Mouse (Mus musculus) neural tube, embryonic 10.5 days (tissue): ENCODE results near the gene Tmem123.

ENCODE experiments used
- DNase-seq: peaks from one replicate; pipeline ENCODE4 v3.0.0-alpha.2; 2017; ENCODE audit warnings: low spot score; ENCODE audit errors: extremely low spot score

Gene Tmem123

DNA sequence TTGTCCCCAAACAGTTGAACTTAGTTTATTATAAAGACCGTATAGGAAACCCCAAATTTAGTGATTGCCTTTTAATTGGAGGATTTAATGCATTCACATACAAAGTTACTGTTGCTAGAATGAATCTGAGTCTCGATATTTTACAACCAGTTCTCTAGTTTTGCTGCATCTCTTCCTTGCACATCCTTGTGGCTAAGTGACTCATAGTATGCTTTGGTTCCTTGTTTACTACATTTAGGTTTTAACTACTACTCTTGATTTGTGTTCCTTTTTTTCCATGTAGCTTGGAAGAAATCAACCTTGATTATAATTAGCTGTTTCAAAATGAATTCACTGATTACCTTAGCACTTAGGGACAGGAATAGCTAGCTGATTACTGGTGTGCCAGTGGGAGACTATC is 11.2 kb downstream of the Tmem123 start:
- no peak for DNase-seq

DNA sequence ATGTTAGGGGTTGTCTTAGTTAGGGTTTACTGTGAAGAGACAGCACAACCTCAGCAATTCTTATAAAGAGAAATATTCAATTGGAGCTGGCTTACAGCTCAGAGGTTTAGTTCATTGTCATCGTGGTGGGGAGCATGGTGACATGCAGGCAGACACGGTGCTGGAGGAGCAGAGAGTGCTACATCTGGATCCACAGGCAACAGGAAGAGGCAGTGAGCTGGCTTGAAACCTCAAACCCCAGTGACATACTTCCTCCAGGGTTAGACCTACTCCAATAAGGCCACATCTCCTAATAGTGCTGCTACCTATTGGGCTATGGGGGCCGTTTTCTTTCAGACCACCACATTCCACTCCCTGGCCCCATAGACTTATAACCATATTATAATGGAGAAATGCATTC is 12.1 kb downstream of the Tmem123 start:
- DNase-seq: no peak

DNA sequence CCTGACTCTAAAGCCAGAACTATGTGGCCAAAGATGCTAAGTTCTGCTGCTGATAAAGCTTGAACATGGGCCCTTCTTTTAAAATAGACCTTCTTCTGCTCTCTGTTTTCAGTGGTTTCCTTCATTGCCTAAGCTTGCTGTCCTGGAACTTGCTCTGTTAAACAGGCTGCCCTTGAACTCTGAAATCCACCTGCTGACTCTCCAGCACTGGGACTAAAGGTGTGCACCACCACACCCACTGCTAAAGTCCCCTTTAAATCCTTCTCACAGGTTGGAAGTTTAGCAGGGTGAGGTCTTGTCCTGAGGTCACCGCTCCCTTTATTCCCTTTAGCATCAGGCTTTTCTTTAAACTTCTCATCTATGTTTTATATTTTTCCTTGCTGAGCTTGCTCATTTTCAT is 13.1 kb downstream of the Tmem123 start:
- DNase-seq: no peak

DNA sequence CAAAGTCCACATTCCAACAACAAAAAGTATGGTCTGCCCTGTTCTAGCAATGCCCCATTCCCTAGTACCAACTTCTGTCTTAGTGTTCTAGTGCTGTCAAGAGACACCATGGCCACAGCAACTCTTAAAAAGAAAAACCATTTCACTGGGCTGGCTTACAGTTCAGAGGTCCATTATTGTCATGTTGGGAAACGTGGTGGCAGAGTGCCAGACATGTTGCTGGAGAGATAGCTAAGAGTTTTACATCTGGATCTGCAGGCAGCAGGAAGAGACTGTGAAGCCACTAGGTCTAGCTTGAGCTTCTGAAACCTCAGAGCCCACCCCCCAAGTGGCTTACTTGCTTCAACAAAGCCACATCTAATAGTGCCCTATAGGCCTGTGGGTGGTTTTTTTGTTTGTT is 13.8 kb downstream of the Tmem123 start:
- DNase-seq: no peak

DNA sequence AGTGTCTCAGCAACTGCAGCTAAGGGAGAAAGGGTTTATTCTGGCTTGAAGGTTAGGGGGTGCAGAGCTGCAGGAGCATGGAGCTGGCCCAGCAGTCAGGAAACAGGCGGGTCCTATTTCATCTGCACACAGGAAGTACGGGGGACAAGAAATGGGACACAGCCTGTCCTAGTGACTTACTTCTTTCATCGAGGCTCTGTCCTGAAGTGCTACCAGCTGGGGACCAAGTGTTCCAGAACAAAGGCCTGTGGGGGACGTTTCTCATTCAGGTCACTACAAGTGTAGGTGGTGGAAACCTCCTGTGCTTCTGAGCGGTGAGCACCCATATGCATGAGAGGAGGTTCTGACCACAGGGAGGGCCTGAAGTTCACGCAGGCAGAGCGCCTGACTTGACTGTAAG is 14.9 kb downstream of the Tmem123 start:
- DNase-seq: no peak

DNA sequence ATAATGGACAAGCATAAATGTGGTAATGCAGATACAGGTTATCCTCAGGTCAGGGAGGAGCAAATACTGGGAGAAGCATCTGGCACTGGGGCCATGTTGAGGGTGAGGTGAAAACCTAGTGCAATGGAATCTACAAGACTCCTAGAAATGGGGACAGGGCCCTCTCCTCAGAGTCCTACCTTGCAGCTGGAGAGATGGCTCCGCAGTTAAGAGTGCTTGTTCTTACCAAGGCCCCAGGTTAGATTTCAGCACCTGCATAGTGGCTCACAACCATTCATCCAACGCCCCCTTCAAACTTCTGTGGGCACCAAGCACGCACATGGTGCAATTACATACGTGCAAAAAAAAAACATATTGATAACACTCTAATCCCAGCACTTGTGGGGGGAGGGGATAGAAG is 15.9 kb downstream of the Tmem123 start:
- no peak for DNase-seq

DNA sequence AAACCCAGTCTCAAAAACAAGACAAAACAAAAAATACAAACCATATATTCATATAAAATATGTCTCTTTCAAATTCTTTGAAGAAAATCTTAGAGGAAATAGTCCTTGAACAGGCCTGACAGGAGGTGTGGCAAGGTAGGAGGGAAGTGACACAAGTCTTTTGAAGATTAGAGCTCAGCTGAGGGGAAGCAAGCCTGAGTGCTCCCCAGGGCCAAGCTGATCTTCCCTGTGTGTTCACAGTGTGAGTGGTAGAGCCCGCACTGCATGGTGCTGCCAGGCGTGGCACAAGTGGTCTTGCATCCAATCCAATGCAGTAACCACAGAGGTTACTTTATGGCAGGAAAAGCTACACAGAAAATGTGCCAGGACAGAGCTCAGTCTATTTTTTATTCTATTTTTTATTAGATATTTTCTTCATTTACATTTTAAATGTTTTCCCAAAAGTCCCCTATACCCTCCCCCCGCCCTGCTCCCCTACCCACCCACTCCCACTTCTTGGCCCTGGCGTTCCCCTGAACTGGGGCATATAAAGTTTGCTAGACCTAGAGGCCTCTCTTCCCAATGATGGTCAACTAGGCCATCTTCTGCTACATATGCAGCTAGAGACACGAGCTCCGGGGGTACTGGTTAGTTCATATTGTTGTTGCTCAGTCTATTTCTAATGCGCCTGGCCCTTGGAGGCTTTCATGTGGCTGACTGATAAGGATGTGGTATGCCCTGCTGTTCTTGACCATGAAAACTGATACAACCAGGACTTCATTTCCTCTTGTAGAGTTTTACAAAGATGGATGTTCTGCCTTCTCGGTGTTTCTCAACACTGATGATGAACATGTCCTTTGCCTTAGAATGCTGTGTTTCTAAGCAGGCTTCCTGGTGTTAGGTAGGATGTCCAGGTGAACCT is 16.7 kb downstream of the Tmem123 start:
- no peak for DNase-seq

DNA sequence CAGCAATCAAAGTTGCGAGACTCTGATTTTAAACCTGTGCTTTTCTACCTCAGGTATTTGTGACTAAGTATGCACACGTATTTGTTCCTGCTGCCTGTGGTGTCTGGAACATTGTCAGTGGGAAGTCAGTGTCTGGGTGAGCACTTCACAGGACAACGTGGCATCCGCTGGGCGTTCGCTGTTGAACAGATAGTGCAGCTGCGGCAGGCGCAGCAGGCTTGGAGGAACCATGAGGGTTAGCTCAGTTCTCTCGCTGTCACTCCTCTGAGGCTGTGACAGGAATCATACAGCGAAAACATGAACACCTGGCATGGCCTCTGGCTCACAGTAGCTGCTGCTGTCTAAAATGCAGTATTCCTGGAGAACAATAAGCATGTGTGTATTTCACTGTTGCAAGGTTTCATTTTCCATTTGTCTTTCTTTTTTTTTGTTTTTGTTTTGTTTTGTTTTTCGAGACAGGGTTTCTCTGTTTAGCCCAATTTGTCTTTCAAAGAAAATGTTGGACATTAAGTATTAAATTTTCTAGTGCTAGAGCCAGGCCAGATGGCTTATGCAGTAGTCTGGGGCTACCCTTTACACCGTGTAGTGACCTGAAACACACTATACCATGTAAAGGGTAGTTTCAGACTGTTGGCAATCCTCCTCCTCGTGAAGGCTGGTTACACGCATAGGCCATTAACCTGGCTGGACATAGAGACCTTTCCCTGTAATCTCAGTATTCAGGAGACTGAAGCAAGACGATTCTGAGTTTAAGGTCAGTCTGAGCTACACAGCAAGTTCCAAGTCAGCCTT is 20.2 kb downstream of the Tmem123 start:
- no peak for DNase-seq

DNA sequence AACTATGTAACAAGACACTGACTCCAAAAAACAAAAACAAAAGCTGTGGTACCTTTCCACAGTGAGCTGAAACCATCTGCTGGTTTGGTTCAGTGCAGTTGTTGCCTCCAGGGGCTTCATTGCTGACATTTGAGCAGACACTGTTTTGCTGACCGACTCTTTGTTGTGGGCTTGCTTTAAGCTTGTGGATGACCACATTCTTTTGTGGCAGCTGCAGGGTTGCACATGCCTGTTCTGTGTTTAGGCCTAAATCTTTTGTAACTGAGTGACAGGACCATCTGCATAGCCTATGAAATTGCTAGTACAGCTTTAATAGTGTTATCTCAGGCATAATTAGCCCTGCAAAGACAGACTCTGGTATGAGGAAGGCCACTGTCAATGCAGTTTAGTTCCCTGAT is 20.8 kb downstream of the Tmem123 start:
- DNase-seq: no peak

DNA sequence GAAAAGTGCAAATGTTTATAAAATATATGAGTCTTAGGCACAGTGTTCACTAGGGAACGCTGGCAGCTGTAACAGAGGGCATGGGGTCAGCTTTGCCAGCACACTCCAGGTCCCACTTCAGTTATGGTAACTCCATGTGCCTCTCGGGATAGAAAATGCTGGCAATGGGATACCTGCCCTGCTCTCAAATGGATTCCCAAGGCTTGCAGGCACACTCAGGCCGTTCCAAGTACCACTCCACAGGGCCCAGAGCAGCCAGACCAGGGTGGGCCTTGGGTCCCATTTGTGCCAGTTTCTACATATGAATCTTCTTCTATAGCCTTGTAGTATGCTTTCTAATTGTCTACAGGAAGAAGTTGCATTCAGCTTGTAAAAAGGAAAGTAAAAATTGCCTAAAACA is 21.6 kb downstream of the Tmem123 start:
- DNase-seq: no peak

DNA sequence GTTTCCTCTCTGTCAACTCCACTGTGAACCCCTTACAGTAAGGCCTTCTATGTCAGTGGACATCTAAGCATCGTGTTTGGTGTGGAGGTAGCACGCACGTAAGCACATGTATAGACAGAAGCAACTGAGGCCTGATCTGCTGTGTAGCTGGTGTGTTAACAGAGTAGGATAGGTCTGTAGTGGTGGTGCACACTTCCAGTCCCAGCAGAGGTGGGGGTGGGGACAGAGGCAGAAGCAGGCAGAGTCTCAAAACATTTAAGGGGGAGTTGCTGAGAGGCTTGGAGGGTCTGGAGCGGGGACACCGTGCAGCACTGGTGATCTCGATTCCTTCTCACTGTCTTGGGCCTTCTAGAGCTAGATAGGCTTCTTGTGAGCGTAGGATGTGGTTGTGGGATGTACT is 22.2 kb downstream of the Tmem123 start:
- DNase-seq: no peak

DNA sequence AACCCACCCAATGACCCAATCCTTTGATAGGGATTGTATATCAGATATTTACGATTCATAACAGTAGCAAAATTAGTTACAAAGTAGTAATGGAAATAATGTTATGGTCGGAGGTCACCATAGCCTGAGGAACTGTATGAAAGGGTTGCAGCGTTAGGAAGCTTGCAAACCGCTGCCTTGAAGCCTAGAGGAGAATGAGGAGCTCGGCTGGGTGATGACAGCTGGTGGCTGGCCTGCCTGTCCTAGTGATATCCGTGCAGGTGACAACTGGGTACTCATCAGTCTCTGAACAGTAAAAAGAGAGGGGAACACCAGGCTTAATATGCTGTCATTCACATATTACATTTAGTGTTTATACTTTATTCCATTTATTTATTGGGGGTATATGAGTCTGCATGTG is 24.6 kb downstream of the Tmem123 start:
- no peak for DNase-seq

DNA sequence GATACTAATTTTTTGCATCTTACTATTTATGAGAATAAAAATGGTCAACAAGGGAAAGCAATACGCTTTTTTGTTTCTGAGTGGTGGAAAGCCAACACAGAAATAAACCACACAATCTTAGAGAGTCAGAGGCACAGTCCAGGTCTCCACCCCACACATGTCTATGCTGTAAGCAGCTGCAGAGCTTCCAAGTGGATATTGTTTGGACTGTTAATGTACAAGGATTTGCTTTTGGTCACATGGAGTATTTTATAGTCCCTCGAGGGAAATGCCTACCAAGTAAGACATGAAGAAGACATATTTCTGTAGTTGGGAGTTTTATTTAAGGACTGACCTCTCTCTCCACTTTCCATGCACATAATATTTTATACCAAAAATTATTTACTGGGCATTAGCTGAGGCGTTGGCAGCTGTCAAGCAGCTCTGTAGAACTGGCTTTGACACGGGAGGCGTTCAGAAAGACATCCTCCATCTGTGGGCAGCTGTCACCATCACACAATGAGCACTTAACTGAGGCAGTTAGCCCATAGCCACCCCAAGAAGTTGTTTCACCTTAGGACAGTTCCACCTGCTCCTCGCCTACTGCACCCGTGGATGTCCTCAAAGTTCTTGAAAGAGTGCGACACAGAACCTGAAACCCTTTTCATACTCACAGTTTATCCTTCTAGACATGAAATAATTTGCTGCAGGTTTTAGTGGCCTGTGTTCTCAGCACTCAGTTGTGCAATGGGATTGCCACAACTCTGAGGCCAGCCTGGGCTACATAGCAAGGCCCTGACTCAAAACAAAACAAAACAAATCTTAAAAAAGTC is 26.1 kb downstream of the Tmem123 start:
- no peak for DNase-seq

DNA sequence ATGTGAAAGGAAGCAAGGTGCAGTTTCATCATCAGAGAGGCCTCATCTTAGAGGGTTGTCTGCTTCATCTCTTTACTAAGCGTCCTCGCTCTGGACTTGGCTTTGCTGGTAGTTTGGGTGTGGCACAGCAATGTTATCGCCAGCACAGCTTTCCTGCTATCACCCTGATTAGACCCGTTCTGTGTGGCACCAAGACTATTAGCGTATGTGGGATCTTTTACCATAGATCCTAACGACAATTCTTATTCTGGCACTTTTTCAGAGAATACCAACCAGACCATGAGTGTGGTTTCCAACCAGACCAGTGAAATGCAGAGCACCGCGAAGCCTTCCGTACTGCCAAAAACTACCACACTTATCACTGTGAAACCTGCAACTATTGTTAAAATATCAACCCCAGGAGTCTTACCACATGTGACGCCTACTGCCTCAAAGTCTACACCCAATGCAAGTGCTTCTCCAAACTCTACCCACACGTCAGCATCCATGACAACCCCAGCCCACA is 26.8 kb downstream of the Tmem123 start:
- no peak for DNase-seq

DNA sequence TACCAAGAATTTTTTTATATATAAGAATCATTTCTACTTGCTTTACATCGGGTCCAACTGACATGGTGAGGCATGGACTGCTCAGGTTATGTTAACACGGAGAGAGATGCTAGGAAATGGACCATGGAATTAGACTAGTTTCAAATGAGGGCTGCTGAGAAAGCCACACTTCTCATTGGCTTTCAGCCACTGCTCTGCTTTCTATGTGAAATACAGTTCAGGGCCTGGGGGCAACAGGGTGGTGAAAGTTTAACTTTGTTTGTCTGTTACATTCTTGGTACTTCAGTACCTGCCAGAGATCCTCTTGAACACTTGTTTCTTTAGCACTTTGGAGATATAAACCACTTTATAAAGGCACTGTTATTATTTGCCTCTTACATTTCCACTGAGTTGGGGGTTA is 29.7 kb downstream of the Tmem123 start:
- no peak for DNase-seq

DNA sequence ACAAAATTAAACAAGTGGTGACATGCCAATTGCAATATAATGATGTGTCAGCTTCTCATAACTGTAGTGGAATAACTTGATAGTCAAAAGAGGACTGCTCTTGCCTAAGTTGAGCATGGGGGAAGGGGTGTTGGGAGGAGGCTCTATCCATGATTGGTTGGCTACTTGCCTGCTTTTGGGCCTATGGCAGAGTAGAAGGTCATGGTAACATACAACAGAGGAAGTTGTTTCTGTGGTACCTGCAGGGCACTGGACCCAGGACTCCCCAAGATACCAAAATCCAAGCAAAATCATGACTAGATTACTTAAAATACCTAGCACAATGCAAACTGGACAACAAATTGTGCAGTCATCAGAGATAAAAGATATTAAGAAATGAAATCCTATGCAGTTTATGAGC is 31.7 kb downstream of the Tmem123 start:
- no peak for DNase-seq

DNA sequence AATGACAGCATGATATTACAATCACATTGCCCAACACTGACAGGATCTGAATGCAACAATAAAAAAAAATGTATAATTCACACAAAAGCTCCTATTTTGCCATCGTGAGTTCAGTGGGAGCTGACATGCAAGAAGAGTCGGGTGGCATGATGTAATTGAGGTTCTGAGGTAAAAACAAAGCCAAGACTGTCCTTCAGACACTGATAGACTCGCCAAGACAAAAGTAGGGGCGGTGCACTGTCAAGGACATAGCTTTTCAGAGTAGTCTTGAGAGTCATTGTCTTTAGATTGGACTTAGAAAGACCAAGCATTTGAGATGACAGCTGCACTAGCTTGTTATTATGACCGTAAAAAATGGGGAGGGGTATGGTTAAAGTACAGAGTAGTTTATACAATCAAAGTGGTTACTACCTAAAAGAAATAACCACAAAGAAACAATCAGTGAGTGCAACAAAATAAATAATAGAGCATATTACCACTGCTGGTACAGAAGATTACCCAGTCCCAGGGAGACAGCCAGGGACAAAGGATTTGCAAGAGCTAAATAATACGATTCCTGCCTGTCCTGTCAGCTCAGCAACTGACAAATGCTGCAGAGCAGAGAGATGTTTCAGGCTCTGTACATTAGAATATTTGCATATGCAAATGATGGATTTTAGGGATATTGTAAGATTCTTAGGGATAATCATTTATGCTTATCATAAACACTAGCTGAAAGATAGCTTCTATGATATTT is 32.5 kb downstream of the Tmem123 start:
- no peak for DNase-seq

DNA sequence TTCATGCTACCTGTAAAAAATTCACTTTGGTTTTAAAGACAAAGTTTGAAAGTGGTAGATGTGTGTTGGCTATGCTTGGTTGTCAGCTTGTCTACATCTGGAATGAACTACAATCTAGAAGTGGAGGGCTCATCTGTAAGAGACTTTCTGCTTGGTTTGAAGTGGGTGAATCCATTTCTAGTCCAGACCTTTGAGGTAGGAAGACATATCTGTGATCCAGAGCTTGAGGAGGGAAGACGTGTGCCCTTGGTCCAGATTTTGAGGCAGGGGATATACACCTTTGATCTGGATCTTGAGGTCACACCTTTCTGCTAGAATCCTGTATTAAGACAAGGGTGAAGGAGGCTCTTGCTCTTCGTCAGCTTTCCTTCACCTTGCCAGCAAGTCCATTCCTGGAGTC is 33.7 kb downstream of the Tmem123 start:
- DNase-seq: no peak

DNA sequence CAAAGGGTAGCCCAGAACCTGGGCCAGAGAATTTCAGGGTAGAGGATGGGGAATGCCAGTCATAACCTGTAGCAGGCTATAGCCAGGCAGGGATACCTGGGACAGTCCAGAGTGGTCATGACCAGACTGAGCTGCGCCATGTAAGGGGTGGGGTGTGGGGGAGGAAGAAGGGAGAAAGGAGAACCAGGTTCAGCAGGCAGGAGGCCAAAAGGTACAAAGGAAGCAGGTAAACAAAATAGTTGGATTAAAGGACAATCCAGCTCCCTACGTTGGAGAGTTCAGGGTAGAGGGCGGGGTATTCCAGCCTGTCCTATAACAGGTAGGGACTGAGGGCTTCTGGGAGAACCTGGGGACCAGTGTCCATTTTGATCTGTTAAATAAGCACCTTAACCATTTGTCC is 34.7 kb downstream of the Tmem123 start:
- DNase-seq: no peak

DNA sequence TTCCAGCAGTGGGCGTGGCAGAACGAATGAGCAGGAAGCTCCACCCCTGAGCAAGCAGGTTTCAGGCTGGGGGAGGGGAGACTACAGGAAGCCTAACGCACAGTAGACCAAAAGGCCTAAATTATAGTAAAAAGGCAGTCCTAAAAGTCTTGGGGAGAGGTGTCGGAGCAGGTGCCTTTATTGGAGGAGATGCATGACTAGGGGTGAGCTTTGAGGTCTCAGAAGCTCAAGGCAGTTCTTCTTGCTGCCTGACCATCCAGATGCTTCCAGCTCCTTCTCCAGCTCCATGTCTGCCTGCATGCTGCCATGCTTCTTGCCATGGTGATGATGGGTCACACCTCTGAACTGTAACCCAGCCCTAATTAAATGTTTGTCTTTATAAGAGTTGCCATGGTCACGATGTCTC is 41.3 kb downstream of the Tmem123 start:
- no peak for DNase-seq

DNA sequence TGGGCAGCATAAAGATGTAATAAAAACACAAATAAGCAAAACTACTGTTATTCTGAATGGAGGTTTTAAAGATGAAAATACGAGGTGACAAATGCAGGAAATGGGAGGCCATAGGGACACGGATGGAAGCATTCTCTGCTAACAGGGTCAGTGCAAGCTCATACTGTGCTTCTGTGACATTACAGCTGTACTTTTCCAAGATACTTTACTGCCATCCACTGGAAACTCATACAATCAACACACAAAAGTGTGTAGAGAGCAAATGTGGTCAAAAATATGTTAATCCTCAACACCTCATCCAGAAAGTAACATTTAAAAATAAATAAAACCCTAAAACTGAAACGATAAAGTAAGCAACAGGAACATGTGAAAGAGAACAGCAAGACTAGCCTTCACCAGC is 58.9 kb downstream of the Tmem123 start:
- DNase-seq: no peak
